Mouse (Mus musculus): ENCODE results near the gene Hus1. TPM values are rescaled to one million over a fixed set of nuclear protein-coding genes. Genes with fewer than 3 reads are reported as not detected.

The Hus1 gene
- polyA plus RNA-seq, 1 experiment from 2014 or later, result 20.5 TPM

GRCm38 (mm10) chr11:9046546-9046945 lies 35.6 kb upstream of the Hus1 start:
- Histone ChIP-seq H3K27ac (ENCODE audit: low read length) (no peak overlapping the region), H3K27me3 (ENCODE audit: insufficient read depth, low read length) (peaks cover 12% of the 10 kb centered on the region; the same call in 1 of the 2 replicates), H3K9ac (replicated peaks; ENCODE audit: low read length) (no peak overlapping the region), H3K36me3 (ENCODE audit: insufficient read depth, low read length) (no peaks in the 10 kb centered on the region), H3K9me3 (ENCODE audit: low read length) (no peaks in the 10 kb centered on the region), H3K4me2 (replicated peaks; ENCODE audit: low read depth, low read length) (no peak overlapping the region), H3K4me1 (ENCODE audit: insufficient read depth, low read length) (peaks cover 8% of the 10 kb centered on the region), H3K4me3 (ENCODE audit: low read length) (no peak overlapping the region)
- 83% methylated on average over 2 of the region's 2 CpGs for WGBS
- no peak for ATAC-seq (ENCODE audit: low FRiP score, low TSS enrichment)

DNA sequence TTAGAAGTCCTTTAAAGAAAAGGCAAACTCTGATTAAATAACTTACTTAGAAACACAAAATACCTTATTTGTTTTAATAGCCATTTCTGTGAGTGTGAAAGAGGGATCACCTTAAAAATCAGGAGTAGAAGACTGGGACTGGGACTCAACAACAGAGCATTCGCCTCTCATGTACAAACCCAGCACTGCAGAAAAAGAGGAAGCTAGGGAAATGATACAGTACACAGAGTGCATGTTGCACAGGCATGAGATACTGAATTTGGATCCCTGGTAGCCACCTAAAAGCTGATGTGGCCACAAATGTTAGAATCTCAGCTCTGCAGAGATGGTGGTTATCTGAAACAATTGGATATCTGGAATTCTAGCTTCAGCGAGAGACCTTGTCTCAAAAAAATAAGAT lies 20.5 kb upstream of the Hus1 start:
- no peaks in the 10 kb centered on the region for H3K9me3 ChIP-seq (ENCODE audit: low read length)
- H3K27ac ChIP-seq (ENCODE audit: low read length), result no peak overlapping the region
- H3K4me2 ChIP-seq (replicated peaks; ENCODE audit: low read depth, low read length), result no peak overlapping the region
- no peak overlapping the region for H3K4me3 ChIP-seq (ENCODE audit: low read length)
- ATAC-seq (ENCODE audit: low FRiP score, low TSS enrichment), result no peak
- no peaks in the 10 kb centered on the region for H3K36me3 ChIP-seq (ENCODE audit: insufficient read depth, low read length)
- no peak overlapping the region for H3K9ac ChIP-seq (replicated peaks; ENCODE audit: low read length)
- WGBS, result 85% methylated on average over 2 of the region's 2 CpGs
- H3K4me1 ChIP-seq (ENCODE audit: insufficient read depth, low read length), result no peaks in the 10 kb centered on the region
- 0 out of 2 replicates have a peak, but pooled peaks cover 4% of the 10 kb centered on the region for H3K27me3 ChIP-seq (ENCODE audit: insufficient read depth, low read length)

- WGBS, result 78% methylated on average over 3 of the region's 3 CpGs
- Histone ChIP-seq H3K4me1 (ENCODE audit: insufficient read depth, low read length) (no peaks in the 10 kb centered on the region), H3K4me3 (ENCODE audit: low read length) (no peak overlapping the region), H3K9ac (replicated peaks; ENCODE audit: low read length) (no peak overlapping the region), H3K4me2 (replicated peaks; ENCODE audit: low read depth, low read length) (no peak overlapping the region), H3K9me3 (ENCODE audit: low read length) (no peaks in the 10 kb centered on the region), H3K27me3 (ENCODE audit: insufficient read depth, low read length) (0 out of 2 replicates have a peak, but pooled peaks cover 4% of the 10 kb centered on the region), H3K27ac (ENCODE audit: low read length) (no peak overlapping the region), H3K36me3 (ENCODE audit: insufficient read depth, low read length) (no peaks in the 10 kb centered on the region)
- ATAC-seq (ENCODE audit: low FRiP score, low TSS enrichment), result no peak
These were observed 14.2 kb upstream of the Hus1 start for GRCm38 (mm10) chr11:9025211-9025610.

DNA sequence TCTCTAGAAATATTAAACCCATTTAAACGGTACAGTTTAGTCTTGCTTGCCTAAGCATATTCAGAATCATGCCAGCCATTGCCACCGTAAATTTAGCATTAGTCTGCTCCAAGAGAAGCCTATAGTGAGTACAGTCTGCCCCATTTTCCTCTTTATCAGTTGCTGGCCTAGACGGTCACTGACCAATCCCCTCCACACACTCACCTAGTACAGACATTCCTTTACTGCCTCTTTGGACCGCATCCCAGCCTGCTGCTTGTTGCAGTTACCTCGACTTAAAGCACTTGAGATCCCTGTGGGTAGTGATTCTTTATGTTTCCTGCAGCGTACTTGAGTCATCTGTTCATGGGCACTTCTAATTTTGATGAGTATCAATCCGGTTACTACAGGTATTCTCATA lies 13.8 kb upstream of the Hus1 start:
- Histone ChIP-seq H3K27me3 (ENCODE audit: insufficient read depth, low read length) (0 out of 2 replicates have a peak, but pooled peaks cover 4% of the 10 kb centered on the region), H3K4me3 (ENCODE audit: low read length) (no peak overlapping the region), H3K4me2 (replicated peaks; ENCODE audit: low read depth, low read length) (no peak overlapping the region), H3K9me3 (ENCODE audit: low read length) (no peaks in the 10 kb centered on the region), H3K27ac (ENCODE audit: low read length) (no peak overlapping the region), H3K36me3 (ENCODE audit: insufficient read depth, low read length) (no peaks in the 10 kb centered on the region), H3K4me1 (ENCODE audit: insufficient read depth, low read length) (no peaks in the 10 kb centered on the region), H3K9ac (replicated peaks; ENCODE audit: low read length) (no peak overlapping the region)
- WGBS, result 80% methylated on average over 7 of the region's 7 CpGs
- ATAC-seq (ENCODE audit: low FRiP score, low TSS enrichment), result no peak

DNA sequence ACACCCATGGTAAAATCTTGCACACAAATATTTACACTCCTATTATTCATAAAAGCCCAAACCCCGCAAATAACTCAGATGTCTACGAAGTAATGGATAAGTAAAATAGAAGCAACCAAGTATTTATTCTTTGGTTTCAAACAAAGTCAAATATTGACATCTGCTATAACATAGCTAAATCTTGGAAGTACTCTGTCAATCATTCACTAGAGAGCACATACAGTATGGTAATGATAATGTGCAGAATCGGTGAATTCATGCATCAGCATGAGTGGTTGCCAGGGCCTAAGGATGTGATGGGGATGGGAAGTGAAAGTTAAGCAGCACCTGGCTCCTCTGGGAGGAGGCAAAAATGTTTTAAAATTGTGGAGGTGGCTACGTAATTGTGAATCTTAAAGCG lies 9.2 kb upstream of the Hus1 start:
- 89% methylated on average over 5 of the region's 5 CpGs for WGBS
- Histone ChIP-seq H3K27ac (ENCODE audit: low read length) (no peak overlapping the region), H3K36me3 (ENCODE audit: insufficient read depth, low read length) (no peaks in the 10 kb centered on the region), H3K9me3 (ENCODE audit: low read length) (no peaks in the 10 kb centered on the region), H3K9ac (replicated peaks; ENCODE audit: low read length) (no peak overlapping the region), H3K4me2 (replicated peaks; ENCODE audit: low read depth, low read length) (no peak overlapping the region), H3K27me3 (ENCODE audit: insufficient read depth, low read length) (no peaks in the 10 kb centered on the region), H3K4me3 (ENCODE audit: low read length) (no peak overlapping the region), H3K4me1 (ENCODE audit: insufficient read depth, low read length) (no peaks in the 10 kb centered on the region)
- no peak for ATAC-seq (ENCODE audit: low FRiP score, low TSS enrichment)

GRCm38 (mm10) chr11:9018491-9019267 lies 7.7 kb upstream of the Hus1 start:
- no peak for ATAC-seq (ENCODE audit: low FRiP score, low TSS enrichment)
- WGBS, result 73% methylated on average over 6 of the region's 6 CpGs
- no peaks in the 10 kb centered on the region for H3K9me3 ChIP-seq (ENCODE audit: low read length)

DNA sequence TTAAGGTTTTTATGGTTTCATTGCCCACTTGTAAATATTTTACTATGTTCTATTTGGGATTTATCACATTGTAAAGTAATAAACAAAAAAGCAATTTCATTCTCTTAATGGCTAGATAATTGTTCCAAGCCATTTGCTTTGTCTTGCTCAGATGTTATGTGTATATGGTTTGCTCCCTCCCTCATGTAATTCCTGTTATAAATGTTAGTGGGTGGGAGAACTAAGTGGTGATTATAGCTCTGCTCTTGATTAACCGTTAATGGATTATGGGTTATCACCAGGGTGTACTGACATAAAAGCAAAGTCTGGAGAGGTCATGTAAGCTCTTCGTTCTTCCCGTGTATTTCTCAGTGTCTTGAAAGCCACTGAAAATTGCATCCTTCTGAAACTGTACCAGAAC lies 3.7 kb upstream of the Hus1 start:
- Histone ChIP-seq H3K9ac (replicated peaks; ENCODE audit: low read length) (no peak overlapping the region), H3K27ac (ENCODE audit: low read length) (no peak overlapping the region), H3K4me1 (ENCODE audit: insufficient read depth, low read length) (peaks cover 5% of the 10 kb centered on the region), H3K27me3 (ENCODE audit: insufficient read depth, low read length) (no peaks in the 10 kb centered on the region; the same call in 1 of the 2 replicates), H3K36me3 (ENCODE audit: insufficient read depth, low read length) (no peaks in the 10 kb centered on the region), H3K9me3 (ENCODE audit: low read length) (no peaks in the 10 kb centered on the region), H3K4me3 (ENCODE audit: low read length) (no peak overlapping the region), H3K4me2 (replicated peaks; ENCODE audit: low read depth, low read length) (no peak overlapping the region)
- WGBS, result 54% methylated on average over 3 of the region's 3 CpGs
- no peak for ATAC-seq (ENCODE audit: low FRiP score, low TSS enrichment)

More at GRCm38 (mm10) chr11:9018491-9019267, 7.7 kb upstream of the Hus1 start:
- no peak overlapping the region for H3K27ac ChIP-seq (ENCODE audit: low read length)
- H3K4me3 ChIP-seq (ENCODE audit: low read length), result no peak overlapping the region
- no peak overlapping the region for H3K9ac ChIP-seq (replicated peaks; ENCODE audit: low read length)
- no peak overlapping the region for H3K4me2 ChIP-seq (replicated peaks; ENCODE audit: low read depth, low read length)
- no peaks in the 10 kb centered on the region; the same call in 1 of the 2 replicates for H3K27me3 ChIP-seq (ENCODE audit: insufficient read depth, low read length)
- no peaks in the 10 kb centered on the region for H3K4me1 ChIP-seq (ENCODE audit: insufficient read depth, low read length)
- no peaks in the 10 kb centered on the region for H3K36me3 ChIP-seq (ENCODE audit: insufficient read depth, low read length)

- Histone ChIP-seq H3K27ac (ENCODE audit: low read length) (peak overlapping the region; percentile 95; the same call in 1 of the 2 replicates), H3K9ac (replicated peaks; ENCODE audit: low read length) (peak overlapping the region; percentile 82), H3K9me3 (ENCODE audit: low read length) (no peaks in the 10 kb centered on the region), H3K27me3 (ENCODE audit: insufficient read depth, low read length) (no peaks in the 10 kb centered on the region; the same call in 1 of the 2 replicates), H3K4me2 (replicated peaks; ENCODE audit: low read depth, low read length) (peak overlapping the region; percentile 63), H3K4me3 (ENCODE audit: low read length) (peak overlapping the region; percentile 69), H3K4me1 (ENCODE audit: insufficient read depth, low read length) (peaks cover 9% of the 10 kb centered on the region), H3K36me3 (ENCODE audit: insufficient read depth, low read length) (peaks cover 12% of the 10 kb centered on the region)
- peak; percentile 62 for ATAC-seq (ENCODE audit: low FRiP score, low TSS enrichment)
- WGBS, result 1% methylated on average over 3 of the region's 3 CpGs
These were observed 357 bp upstream of the Hus1 start for GRCm38 (mm10) chr11:9011348-9011747.

DNA sequence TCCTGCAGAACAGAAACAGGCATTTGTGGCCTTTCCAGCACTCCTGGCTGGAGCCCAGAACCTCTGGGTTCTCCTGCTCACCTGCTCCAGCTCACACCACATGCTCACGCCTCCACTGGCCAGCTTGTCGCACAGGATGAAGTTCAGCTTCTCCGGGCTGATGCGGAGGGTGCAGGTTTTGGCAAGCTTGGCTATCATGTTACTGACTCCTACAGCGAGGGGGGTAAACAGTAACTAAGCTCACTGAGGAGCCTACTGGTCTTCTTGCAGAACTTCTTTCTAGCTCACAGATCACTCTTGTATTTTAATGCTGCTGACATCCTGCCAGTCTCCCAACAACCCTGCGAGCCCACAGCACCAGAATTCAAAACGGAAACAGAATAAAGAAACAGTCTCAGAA lies 575 bp downstream of the Hus1 start:
- Histone ChIP-seq H3K4me3 (ENCODE audit: low read length) (peak overlapping the region; percentile 69), H3K4me2 (replicated peaks; ENCODE audit: low read depth, low read length) (peak overlapping the region; percentile 63), H3K27ac (ENCODE audit: low read length) (peak overlapping the region; percentile 95), H3K9ac (replicated peaks; ENCODE audit: low read length) (peak overlapping the region; percentile 82), H3K4me1 (ENCODE audit: insufficient read depth, low read length) (peaks cover 9% of the 10 kb centered on the region), H3K27me3 (ENCODE audit: insufficient read depth, low read length) (no peaks in the 10 kb centered on the region; the same call in 1 of the 2 replicates), H3K9me3 (ENCODE audit: low read length) (no peaks in the 10 kb centered on the region), H3K36me3 (ENCODE audit: insufficient read depth, low read length) (peaks cover 19% of the 10 kb centered on the region)
- 0% methylated on average over 7 of the region's 7 CpGs for WGBS
- ATAC-seq (ENCODE audit: low FRiP score, low TSS enrichment), result peak; percentile 92

DNA sequence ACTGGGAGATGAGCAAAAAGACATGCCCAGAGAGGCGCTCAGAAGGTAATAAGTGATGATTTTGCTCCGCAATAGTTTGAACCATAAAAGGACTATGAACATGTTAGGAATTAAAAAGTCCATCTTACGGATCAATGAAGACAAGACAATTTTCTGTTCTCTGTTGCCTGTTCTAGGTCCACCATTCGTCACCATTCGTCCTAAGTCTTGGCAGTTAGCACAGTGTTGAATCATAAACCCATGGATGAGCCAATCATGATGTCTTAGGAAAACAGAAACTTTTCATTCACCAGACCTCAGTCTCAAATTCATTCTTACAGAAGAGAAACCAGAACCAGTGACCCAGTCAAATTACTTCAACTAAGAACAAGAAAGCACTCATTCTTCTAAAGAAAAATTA lies 2.2 kb downstream of the Hus1 start:
- peaks cover 9% of the 10 kb centered on the region for H3K4me1 ChIP-seq (ENCODE audit: insufficient read depth, low read length)
- no peak overlapping the region for H3K4me2 ChIP-seq (replicated peaks; ENCODE audit: low read depth, low read length)
- no peak overlapping the region for H3K9ac ChIP-seq (replicated peaks; ENCODE audit: low read length)
- no peaks in the 10 kb centered on the region; the same call in 1 of the 2 replicates for H3K27me3 ChIP-seq (ENCODE audit: insufficient read depth, low read length)
- no peaks in the 10 kb centered on the region for H3K9me3 ChIP-seq (ENCODE audit: low read length)
- no peak overlapping the region for H3K4me3 ChIP-seq (ENCODE audit: low read length)
- ATAC-seq (ENCODE audit: low FRiP score, low TSS enrichment), result no peak
- whole genome bisulfite sequencing, result 97% methylated on average over 5 of the region's 5 CpGs
- peaks cover 35% of the 10 kb centered on the region for H3K36me3 ChIP-seq (ENCODE audit: insufficient read depth, low read length)
- H3K27ac ChIP-seq (ENCODE audit: low read length), result no peak overlapping the region
